Mouse (Mus musculus) adrenal gland, postnatal 4 days (tissue): ENCODE data around the gene Hif3a. TPM values are rescaled to one million over a fixed set of nuclear protein-coding genes. Genes with fewer than 3 reads are reported as not detected.
A peak's percentile ranks its signal among the peaks of the same experiment; 100 is the strongest.

Source experiments
- DNase-seq, 2 experiments: peaks; one replicate each; pipeline ENCODE4 v3.0.0; 2021 to 2022; ENCODE audit warnings: low spot score in 2 of 2, mixed read lengths in 2 of 2
- total RNA-seq, 2 experiments: library from RNA; stranded (reverse); gene quantifications; 2 replicates each; pipeline ENCODE4 v1.2.3; 2021

Gene Hif3a
- total RNA-seq, 2 experiments from 2014 or later: 14.3 to 17.8 TPM

GRCm38 (mm10) chr7:17056601-17057523 is 5.4 kb downstream of the Hif3a start:
- no peak for DNase-seq

- peak; percentile 47 to 61 for DNase-seq
Measured at GRCm38 (mm10) chr7:17056081-17056581, 6.1 kb downstream of the Hif3a start.

GRCm38 (mm10) chr7:17055287-17055946 is 6.8 kb downstream of the Hif3a start:
- no peak for DNase-seq

GRCm38 (mm10) chr7:17054325-17054989 is 7.8 kb downstream of the Hif3a start:
- DNase-seq: no peak

- no peak for DNase-seq
Measured at GRCm38 (mm10) chr7:17050933-17051594, 11.2 kb downstream of the Hif3a start.

- DNase-seq: no peak
Measured at GRCm38 (mm10) chr7:17050491-17050890, 11.7 kb downstream of the Hif3a start.

GRCm38 (mm10) chr7:17048431-17049190 is 13.6 kb downstream of the Hif3a start:
- DNase-seq: no peak

- DNase-seq: no peak
Measured at GRCm38 (mm10) chr7:17047041-17047682, 15.1 kb downstream of the Hif3a start.

- DNase-seq: no peak
Measured at GRCm38 (mm10) chr7:17045743-17046142, 16.5 kb downstream of the Hif3a start.

GRCm38 (mm10) chr7:17039373-17039772 is 22.9 kb downstream of the Hif3a start:
- DNase-seq: no peak

- no peak for DNase-seq
Measured at GRCm38 (mm10) chr7:17038018-17038695, 24.1 kb downstream of the Hif3a start.

GRCm38 (mm10) chr7:17030239-17030638 is 32.0 kb downstream of the Hif3a start:
- DNase-seq: no peak

GRCm38 (mm10) chr7:17028923-17029322 is 33.3 kb downstream of the Hif3a start:
- DNase-seq: no peak

- peak; percentile 79 to 86 for DNase-seq
Measured at GRCm38 (mm10) chr7:17027588-17028343, 34.5 kb downstream of the Hif3a start, which contains the start of gene Ppp5c. Ppp5c (minus strand) TSS chr7:17027924.

- DNase-seq: no peak
Measured at GRCm38 (mm10) chr7:17026710-17027587, 35.3 kb downstream of the Hif3a start.

GRCm38 (mm10) chr7:17025896-17026622 is 36.2 kb downstream of the Hif3a start:
- DNase-seq: no peak

GRCm38 (mm10) chr7:17025505-17025894 is 36.7 kb downstream of the Hif3a start:
- DNase-seq: no peak
